Mouse (Mus musculus): ENCODE measurements around the gene 4930564D02Rik.

The 4930564D02Rik gene

DNA sequence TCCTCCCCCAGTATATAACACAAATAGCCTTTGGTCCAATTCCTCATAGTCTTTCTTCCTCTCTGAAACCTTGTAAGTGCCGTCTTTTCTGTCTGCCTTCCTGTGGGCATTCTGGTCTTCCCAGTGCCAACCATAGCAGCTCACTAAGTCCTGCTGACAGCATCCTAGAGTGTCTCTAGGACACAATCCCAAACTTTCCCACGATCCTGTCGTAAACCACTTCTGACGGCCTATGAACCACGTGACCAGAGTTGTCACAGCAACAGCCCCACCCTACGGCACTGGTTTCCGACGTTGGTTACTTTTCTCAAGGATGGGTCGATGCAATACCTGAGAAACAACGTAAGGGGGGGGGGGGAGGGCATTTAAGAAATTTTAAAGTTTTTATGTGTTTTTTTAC is at the start of gene 4930564D02Rik:
TSS of gene 4930564D02Rik (plus strand) at position 301 of the 400 bp plus-strand sequence.
- no peak for DNase-seq (ENCODE audit: low read depth, low spot score)

DNA sequence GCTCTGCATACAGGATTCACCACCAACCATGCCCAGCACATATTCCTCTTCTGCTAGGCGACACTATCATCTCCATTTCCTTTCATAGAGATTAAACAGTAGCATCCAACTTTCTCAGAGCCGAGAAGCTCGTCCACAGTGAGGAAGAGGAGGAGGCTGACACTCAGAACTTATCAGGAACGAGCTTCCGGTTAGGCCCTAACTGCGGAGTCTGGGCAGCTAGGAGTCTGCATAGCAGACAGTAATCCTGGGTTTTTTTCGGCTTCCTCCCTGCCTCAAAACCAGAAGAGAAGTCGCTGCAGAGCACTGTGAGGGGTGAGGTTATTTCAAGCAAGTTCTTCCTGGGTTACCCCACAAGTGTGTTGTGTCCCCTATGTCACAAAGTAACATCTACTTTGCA is 49.3 kb upstream of the 4930564D02Rik start:
- DNase-seq (ENCODE audit: low read depth, low spot score): no peak

DNA sequence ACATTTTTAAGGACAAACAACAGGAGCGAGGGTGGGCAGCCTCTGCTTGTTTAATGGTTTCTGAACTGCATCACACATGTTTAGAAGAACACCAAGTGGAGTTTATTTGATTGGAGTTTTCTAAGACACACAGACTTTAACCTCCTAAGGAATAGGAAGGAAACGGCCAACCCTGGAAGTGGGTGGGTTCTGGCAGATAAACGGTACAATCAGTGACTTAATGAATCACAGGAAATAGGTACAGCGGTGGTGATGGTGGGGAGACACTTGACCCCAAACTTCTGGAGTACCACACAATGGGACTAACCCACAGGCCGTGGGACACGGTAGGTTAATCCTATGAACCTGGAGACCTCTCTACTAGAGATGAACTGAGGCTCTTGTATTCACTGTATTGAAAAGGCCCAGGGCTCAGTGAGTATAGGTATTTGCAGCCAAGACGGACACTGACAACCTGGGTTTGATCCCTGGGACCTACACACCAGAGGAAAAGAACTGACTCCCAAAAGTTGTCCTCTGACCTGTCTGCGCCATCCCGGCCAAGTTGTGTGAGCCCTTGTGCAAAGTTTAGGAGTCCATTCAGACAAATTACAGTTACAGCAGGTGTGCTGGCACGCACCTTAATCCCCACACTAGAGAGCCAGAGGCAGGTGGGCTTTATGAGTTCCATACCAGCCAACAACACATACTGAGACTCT is 48.4 kb upstream of the 4930564D02Rik start:
- DNase-seq (ENCODE audit: low read depth, low spot score): no peak

DNA sequence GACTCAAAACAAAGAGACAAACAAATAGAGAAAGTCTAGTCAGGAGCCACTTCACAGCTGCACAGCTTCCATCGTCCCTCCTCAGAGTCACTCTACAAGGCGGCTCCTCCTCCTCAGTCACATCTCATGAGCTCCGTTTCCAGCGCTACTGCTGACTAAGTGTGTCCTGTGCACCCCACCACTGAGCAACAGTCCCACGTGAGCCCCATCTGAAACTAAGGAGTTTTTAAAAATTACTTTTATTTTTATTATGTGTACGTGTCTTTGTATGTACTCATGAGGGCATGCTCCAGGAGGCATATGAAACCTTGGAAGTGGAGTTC is 47.9 kb upstream of the 4930564D02Rik start:
- no peak for DNase-seq (ENCODE audit: low read depth, low spot score)

DNA sequence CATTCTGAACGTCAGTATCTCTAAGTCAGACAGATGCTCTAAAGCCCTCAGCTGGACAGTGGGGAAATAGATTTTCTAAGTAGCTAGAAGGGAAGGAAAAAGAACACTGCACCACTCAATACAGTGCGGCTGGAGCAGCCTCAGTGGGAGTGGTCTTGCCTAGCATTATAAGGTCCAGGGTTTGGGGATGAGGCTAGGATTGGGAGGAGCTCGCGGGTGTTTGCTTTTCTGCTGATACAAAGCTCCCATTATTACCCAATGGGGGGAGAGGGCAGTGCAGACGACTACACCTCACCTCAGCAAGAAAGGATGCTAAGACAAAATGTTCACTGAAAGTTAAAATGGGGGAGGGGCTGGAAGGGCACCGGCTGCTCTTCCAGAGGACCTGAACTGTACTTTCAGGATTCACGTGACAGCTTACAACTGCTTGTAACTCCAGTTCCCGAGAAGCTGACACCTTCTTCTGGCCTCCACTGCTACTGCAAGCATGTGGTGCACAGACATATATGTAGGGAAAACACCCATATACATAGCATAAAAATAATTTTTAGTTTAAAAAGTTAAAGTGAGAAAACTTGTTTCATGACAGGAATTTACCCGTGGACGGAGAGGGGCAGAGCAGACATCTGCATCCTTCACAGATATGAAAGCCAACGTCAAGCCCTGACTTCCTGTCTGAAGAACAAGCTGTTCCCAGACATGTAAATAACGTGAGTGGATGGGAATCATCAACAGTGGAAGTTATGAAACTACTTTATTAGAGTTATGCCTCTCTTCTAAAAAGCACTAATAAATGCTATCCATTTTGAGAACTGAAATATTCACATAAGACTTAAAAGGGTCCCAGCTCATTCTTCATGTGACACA is 46.6 kb upstream of the 4930564D02Rik start:
- DNase-seq (ENCODE audit: low read depth, low spot score): no peak

DNA sequence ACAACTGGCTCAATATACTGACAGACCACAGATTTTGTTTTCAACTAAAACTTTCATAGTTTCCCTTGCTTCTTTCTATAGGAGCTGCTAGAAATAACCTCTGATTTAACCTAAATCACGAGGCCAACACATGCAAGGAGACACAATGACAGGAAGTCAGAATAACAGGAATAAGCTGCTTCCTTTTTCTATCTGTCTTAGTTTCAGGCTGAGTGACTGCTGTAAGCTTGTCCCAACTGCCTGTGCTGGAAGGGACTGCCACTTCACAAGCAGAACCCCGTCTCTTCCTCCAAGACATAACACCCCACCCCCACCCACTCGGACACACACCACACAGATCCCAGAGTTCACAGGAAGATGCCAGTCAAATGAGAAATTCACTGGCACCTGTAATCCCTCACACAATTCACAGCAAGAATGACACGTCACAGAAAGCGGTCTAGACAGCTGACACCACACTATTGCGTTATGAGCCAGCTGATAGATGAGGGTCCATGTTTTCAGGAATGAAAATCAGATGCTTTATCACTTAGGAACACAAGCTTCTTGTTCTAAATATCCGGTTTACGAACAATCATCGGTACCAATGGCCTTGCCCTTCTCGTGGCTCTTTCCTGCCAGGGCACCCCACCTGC is 43.2 kb upstream of the 4930564D02Rik start:
- DNase-seq (ENCODE audit: low read depth, low spot score): no peak

DNA sequence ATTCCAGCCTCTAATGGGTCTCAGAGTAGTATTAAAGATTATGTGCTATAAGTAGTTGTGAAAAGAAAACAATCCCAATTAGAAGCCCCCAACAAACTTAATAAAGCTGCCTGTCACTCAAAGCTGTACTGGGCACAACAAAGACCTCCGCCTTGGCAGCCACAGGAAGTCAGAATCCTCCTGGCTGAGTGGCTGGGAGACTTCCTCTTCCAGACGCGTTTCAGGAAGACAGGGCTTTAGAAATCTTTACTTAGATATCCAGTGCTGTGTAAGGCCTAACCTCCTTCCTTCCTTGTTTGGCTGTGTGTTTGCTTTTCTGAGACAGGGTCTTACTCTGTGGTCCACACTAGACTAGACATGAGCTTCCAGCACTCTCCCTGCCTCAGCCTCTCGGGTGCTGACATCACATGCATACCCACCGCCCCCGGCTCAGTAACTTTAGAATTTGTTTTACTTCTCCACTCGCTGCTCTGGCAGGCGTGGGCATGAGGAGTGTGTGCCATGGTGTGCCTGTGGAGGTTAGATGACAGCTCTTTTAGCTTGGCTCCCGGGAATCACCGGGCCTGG is 30.3 kb upstream of the 4930564D02Rik start:
- DNase-seq (ENCODE audit: low read depth, low spot score): no peak

DNA sequence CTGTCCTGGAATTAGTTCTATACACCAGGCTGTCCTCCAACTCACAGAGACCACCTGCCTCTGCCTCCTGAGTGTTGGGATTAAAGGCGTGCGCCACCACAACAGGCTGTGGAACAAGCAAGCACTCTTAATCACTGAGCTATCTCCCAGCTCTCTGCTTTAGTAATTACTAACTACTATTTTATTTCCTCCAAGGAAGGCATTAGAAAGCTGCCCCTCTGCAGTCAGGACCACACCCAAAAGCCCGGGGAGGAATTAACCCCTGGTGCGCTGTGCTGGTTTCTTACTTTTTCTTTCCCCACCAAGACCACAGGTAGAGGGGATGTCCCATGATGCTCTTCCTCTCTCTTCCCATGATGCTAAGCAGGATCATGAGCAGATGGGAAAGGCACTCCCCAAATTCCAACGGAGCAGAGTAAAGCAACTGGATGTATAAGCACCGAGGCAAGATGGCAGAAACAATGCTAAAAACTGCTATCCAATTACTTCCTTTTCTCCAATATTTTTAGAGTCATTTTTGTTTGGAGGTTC is 29.3 kb upstream of the 4930564D02Rik start:
- no peak for DNase-seq (ENCODE audit: low read depth, low spot score)

DNA sequence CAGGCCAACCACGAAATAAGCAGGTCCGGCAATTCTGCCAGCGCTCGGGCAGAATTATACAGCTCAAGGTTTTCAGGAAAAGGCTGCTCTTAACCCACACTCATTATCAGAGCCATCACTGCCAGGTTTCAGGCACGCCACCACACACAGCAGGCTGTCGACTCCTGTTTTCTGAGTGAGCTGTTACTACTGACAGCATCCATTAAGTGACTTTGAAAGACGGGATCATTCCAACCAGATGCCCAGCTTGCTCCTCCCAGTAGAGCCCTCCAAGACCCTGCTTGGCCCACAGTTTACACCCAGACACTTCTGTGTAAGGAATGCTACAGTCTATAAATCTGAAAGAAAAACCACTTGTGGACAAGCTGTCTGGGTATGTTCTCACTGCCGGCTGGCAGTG is 26.6 kb upstream of the 4930564D02Rik start:
- no peak for DNase-seq (ENCODE audit: low read depth, low spot score)

DNA sequence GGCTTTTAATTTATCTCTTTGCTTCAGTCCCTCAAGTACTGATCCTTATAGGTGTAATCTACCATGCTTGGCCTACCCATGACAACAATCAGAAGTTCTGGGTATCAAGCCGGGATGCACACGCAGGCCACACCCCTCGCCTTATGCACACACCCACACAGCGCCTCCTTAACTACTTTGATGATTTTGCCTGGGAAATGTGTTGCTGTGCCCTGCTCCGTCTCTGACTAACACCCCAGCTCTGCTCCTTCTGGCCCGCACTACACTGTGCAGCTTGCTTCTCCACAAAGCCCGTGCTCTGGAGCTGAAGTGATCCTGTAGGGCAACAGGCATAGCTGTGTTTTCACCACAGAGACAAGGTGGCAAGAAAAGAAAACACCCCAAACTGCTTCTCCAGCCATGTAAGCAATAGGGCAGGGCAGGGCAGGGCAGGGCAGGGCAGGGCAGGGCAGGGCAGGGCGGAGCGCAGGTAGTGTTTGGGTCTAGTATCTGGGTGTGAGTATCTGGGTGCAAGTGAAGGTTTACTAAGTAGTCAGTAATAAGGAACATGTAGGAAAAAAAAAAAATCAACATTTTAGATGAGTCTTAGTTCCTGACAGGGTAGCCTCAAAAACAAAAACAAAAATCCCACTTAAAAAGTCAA is 25.5 kb upstream of the 4930564D02Rik start:
- DNase-seq (ENCODE audit: low read depth, low spot score): no peak

DNA sequence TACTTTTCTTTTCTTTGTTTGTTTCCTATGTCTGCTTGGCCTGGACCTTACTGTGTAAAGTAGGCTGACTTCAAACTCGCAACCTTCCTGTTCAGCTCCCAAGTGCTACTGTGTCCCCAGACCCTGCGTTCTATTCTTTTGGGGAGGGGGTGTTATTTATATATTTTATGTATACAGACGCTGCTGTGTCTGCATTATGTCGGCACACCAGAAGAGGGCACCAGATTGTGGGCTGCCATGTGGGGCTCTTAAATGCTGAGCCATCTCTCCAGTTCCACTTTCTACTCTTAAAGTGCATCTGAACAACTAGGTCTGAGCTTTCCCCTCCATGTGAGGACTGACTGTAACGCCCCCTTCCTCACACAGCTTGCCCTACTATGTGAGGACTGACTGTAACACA is 22.9 kb upstream of the 4930564D02Rik start:
- DNase-seq (ENCODE audit: low read depth, low spot score): no peak

DNA sequence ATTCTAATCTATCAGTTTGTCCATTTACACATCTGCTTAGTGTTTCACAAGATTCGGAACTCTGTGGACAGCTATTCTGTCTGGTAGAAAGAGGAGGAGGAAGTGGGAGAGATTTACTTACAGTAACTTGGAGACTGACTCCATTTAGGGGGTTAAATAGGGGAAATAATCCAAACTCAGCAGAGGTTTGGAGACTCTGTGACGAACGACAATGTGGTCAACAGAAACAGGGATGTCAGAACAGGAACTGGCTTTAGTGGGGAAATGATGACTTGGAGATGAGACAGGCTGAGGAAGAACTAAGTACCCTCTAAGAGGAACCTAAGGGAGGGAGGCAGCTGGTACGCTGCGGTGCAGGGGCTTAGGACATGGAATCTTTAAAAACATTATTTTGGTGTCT is 19.8 kb upstream of the 4930564D02Rik start:
- DNase-seq (ENCODE audit: low read depth, low spot score): no peak

DNA sequence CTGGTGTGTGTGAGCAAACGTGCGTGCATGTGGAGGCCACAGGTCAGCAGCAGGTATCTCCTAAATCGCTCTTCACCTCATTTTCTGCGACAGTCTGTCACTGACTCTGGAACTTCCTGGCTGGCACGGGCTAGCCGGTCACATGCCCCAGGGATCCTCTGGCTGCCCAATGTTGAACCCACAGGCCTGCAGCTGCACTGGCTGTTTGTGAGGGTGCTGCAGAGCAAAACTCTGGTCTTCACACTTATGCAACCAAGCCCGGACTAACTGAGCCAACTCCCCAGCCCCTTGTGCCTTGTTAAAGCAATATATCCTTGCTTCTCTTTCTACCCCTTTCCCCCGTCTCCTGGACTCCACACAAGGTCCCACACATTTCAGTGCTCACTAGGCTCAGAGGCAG is 19.0 kb upstream of the 4930564D02Rik start:
- no peak for DNase-seq (ENCODE audit: low read depth, low spot score)

DNA sequence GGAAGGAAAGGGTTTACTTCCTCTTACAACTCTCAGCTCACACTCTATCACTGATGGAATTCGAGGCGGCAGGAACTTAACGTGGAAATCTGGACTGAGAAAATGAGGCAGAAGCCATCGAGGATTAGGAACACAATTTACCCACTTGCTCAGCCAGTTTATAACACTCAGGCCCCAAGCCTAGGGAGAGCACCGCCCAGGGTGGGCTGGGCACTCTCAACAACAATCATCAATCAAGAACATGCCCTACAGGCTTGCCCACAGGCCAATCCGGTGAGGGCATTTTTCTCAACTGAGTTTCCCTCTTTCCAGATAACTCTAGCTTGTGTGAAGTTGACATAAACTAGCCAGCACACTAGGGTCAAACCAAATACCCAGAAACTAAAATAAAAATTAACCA is 16.8 kb upstream of the 4930564D02Rik start:
- DNase-seq (ENCODE audit: low read depth, low spot score): no peak

DNA sequence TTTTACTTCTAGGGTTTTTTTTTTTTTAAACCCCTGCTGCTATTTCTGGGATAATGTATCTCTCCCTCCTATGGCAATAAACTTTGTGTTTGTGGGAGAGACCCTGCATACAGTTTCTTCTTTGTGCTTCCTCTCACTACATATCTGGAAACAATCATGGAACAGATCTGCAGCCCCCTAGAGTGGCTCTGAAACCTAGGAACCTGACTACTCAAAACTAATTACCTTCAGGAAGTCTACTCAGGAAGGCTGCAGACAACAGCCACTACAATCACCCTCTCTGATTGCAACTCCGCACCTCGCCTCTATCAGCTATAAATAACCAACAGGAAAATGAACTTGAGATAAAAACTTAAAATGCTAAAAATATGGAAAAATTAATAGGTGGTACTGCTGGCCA is 15.5 kb upstream of the 4930564D02Rik start:
- DNase-seq (ENCODE audit: low read depth, low spot score): no peak

DNA sequence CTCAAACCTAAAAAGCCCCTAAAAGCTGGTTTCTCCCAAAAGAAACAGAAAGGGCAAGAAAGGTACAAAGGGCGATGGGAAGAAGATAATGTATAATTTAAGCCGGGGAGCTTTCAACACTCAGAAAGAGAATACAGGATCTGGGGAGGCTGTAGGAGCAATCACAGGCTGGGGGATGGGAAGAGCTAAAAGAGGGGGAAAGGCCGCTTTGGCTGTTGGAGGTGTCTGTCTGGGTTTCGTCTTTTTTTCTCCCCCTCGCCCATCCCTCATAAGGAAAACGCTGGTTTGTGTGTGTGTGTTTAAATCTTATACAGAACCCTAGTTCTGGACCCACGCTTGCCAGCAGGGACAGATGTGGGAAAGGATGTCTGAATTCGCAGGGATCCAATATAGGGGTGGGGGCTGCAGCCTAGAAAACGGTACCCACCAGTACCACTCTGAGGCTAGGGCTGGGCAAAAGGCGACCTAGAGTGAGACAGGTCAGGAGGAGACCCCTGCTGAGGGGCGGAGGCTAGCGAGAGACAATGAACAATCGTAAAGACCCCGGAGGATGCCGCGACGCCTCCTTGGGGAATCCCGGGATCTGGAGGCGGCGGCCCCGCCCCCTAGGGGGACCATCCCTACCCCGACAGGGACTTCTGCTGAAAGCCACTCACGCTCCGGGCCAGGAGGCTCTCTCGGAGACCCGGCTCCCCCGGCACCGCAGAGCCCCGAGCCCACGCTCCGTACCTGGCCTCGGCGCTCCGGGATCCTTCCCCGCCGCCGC is 14.3 kb upstream of the 4930564D02Rik start:
- no peak for DNase-seq (ENCODE audit: low read depth, low spot score)

DNA sequence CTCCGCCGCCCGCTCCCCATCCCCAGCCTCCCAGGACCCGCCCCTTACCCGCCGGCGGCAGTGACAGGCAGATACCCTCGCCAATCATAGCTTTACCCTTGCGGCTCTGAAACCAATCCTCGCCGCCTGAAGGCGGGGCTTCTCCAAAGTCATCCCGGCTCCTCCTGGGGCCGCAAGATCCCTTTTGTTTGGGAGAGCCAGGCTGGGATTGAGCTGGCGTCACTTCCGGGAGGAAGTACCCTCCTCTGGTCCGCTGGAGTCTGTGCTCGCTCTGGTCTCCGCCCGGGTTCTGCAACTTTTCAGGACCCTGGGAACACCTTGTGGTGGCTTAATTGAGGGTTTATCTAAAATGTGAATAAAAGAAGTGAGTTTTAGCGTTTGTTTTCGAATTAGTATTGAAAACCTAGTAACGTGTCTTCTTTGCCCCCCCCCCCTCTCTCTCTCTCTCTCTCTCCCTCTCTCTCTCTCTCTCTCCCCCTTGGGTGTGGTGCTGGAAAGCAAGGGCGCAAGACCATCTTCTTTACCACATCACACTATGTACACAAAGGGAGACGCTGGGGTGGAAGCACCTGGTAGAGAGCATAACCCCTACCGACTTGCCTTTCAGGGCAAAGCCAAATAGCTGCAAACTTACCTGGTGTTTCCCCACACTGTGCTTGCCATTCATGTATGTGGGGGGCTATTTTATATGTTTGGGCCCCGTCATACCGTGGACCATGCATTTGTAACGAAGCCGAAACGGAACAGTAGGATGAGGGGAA is 13.5 kb upstream of the 4930564D02Rik start, which contains the start of gene Cttnbp2nl:
TSS of gene Cttnbp2nl (minus strand) at position 210 of the 761 bp plus-strand sequence.
- peak; percentile 97 for DNase-seq (ENCODE audit: low read depth, low spot score)

DNA sequence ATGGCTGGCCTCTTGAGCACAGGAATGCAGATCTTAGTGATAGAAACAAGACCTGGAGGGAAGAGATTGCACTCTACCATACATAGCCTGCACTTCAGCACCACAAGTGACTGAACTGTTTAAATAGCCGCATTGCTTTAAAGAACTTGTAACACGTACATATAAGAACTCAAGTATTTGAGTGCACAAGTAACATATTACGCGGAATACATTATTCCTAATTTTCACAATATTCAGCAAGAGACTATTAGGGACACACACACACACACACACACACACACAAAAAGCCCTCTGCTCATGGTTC is 13.0 kb upstream of the 4930564D02Rik start:
- DNase-seq (ENCODE audit: low read depth, low spot score): no peak

DNA sequence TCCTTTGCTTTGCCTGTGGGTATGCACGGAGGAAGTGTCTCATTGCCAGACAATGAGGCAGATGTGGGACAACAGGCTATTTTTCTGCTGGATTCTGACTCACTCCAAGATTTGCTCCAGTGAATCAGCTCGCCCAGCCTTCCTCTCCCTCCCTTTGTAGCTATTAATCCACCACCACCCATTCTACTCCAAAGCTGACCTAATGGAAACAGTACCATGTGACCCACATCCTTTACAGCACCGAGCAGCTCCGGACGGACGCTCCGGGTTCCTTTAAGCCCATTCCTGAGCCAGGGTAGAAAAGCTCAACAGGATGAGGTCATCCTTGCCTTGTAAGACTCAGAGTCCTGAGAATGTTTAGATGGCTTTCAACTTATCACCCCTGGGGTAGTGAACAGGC is 11.7 kb upstream of the 4930564D02Rik start:
- DNase-seq (ENCODE audit: low read depth, low spot score): no peak

DNA sequence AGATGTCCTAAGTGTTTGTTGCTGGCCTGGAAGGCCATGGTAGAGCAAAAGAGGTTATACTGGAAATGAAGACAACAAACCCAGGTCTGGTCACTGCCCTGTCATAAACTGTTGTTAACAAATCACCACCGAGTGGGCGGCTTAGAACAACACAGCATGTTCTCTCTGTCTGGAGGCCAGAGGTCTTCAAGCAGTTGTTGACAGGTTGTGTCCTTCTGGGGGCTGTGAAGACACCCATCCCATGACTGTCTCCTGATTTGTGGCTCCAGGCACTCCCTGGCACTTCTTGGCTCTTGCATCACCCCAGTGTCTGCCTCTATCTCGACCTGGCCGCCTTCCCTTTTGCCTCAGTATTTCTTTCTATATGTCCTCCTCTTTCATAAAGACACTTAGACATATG is 11.0 kb upstream of the 4930564D02Rik start:
- no peak for DNase-seq (ENCODE audit: low read depth, low spot score)
